Mouse (Mus musculus) heart, adult 2 months (tissue): ENCODE measurements at regions not wholly inside any gene's neighbourhood (a gene's known extent, or its start where the extent isn't known, plus 50 kb on each side); places are given as distances from the start of the nearest gene placed in this dataset.

ENCODE experiments used
- DNase-seq, 2 experiments: peaks; one replicate each; pipeline ENCODE4 v3.0.0; 2021
- H3K27ac ChIP-seq: fragments of 200-600 bp; 2 replicates; pipeline ENCODE4 v1.8.1; 2022
- H3K27me3 ChIP-seq: fragments of 200-500 bp; 2 replicates; pipeline ENCODE4 v1.6.1; 2012; ENCODE audit warnings: mild to moderate bottlenecking, low read length, inconsistent platforms, mixed read lengths; ENCODE audit not compliant: control insufficient read depth, insufficient read depth
- H3K36me3 ChIP-seq: fragments of 200-500 bp; 2 replicates; pipeline ENCODE4 v1.6.1; 2012; ENCODE audit warnings: low read length, inconsistent platforms; ENCODE audit not compliant: control insufficient read depth, insufficient read depth
- H3K4me1 ChIP-seq: fragments of 200-500 bp; 2 replicates; pipeline ENCODE4 v1.6.1; 2011; ENCODE audit warnings: low read length; ENCODE audit not compliant: control insufficient read depth, insufficient read depth
- H3K4me3 ChIP-seq: fragments of 200-600 bp; 2 replicates; pipeline ENCODE4 v1.8.1; 2022
- H3K79me2 ChIP-seq: fragments of 200-500 bp; replicated peaks from 2 replicates; pipeline ENCODE4 v1.6.1; 2012; ENCODE audit warnings: mild to moderate bottlenecking, inconsistent platforms, low read length, moderate library complexity, mixed read lengths; ENCODE audit not compliant: control insufficient read depth, insufficient read depth
- H3K9ac ChIP-seq: fragments of 200-500 bp; 2 replicates; pipeline ENCODE4 v1.6.1; 2012; ENCODE audit warnings: low read depth, mild to moderate bottlenecking, control low read depth, inconsistent platforms, low read length, mixed read lengths
- CTCF ChIP-seq: fragments of 200-600 bp; IDR thresholded peaks from 2 replicates; pipeline ENCODE4 v1.8.1; 2022; ENCODE audit warnings: antibody characterized with exemption, mild to moderate bottlenecking, moderate library complexity
- EP300 ChIP-seq: fragments of 200-500 bp; IDR thresholded peaks from 2 replicates; pipeline ENCODE4 v1.6.1; 2011; ENCODE audit warnings: low read depth, low read length, control low read depth; ENCODE audit not compliant: insufficient read depth
- POLR2A ChIP-seq: fragments of 200-500 bp; IDR thresholded peaks from 2 replicates; pipeline ENCODE4 v1.6.1; 2011; ENCODE audit warnings: mild to moderate bottlenecking, low read depth, low read length, control low read depth; ENCODE audit not compliant: insufficient read depth
- WGBS: fragments of 180-500 bp; shearing (Covaris S2); methylation state at CpG from one replicate; pipeline ENCODE4 v1.1.7; 2018; 5-methylcytosine and 5-hydroxymethylcytosine counted together
- intact Hi-C: fragments of 180-260 bp; cut with DNase I; formaldehyde crosslinking; loops from one replicate; pipeline ENCODE4 v1.15.1; 2025

DNA sequence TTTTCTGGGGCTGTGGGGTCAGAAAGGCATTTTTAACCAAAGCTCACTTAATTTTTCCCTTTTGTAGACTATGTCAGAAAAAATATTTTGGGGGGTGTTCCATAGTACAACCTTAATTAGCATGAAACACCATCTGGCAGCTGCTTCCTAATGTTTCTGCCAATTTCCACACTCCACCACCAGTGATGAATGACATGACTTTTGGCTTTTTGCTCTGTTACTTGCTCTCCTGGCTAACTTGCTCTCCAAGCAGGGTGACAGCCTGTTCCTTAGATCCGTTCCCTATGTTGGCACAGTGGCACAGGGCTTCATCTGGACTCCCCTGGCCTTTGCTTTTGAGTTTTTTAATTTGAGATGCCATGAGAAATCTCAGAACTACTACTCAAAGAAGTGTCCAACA, 648.6 kb downstream of the 1190002N15Rik start:
- H3K9ac ChIP-seq = no peak overlapping the region
- WGBS = 38% methylated on average over 1 of the region's 1 CpGs
- intact Hi-C loops = no loop called here

DNA sequence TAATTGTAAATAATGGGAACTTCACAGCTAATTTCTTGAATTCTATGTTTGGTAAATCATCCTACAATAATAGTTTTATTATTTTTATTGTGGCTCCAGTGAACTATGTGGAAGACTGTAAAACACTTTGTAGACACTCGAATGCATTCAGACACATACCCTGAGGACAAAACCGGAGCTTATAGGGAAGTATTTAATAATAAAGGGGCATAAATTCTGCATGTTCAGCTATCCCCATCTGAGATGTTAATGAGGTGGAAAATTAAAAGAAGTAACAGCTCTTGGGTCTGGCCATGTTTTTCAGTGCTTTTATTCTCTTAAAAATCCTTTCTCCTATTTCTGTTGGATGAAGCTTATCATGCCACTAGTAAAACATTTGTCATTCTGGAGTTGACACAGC, 657.8 kb downstream of the 1190002N15Rik start:
- no peaks in the 10 kb centered on the region for H3K79me2 ChIP-seq
- H3K9ac ChIP-seq = no peak overlapping the region
- TF ChIP-seq CTCF = no peak
- TF ChIP-seq EP300 = no peak
- no peak for TF ChIP-seq POLR2A
- H3K27ac ChIP-seq = no peak overlapping the region
- no peak for DNase-seq
- 69% methylated on average over 2 of the region's 2 CpGs for WGBS
- no peaks in the 10 kb centered on the region for H3K36me3 ChIP-seq
- intact Hi-C loops = no loop called here
- no peaks in the 10 kb centered on the region for H3K27me3 ChIP-seq
- H3K4me3 ChIP-seq = no peak overlapping the region
- no peaks in the 10 kb centered on the region for H3K4me1 ChIP-seq

More for the DNA sequence above, 648.6 kb downstream of the 1190002N15Rik start:
- no peak for DNase-seq
- H3K36me3 ChIP-seq = no peaks in the 10 kb centered on the region
- no peak for TF ChIP-seq CTCF
- no peak for TF ChIP-seq EP300
- no peak for TF ChIP-seq POLR2A
- no peak overlapping the region for H3K27ac ChIP-seq
- H3K4me1 ChIP-seq = no peaks in the 10 kb centered on the region
- no peak overlapping the region for H3K4me3 ChIP-seq
- no peaks in the 10 kb centered on the region for H3K27me3 ChIP-seq
- H3K79me2 ChIP-seq = no peaks in the 10 kb centered on the region

DNA sequence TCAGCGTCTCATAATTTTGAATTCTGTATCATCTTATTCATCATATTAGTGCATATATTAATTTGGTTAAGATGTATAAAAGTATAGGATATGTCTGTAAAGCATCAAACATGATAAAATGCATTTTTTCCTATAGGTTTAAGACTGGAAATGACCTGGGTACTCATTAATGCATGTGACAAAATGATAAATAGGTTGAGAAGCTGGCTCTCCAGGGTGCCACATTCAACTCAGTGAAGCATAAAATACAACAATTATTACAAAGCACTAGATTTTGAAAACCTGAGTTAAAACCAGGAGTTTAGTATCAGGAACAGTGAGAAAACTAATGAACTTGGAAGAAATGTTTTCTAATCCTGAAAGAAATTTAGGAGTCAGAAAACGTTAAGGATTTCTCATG, 658.3 kb downstream of the 1190002N15Rik start:
- TF ChIP-seq CTCF (no peak), POLR2A (no peak), EP300 (no peak)
- WGBS = 79% methylated on average over 2 of the region's 2 CpGs
- intact Hi-C loops = no loop called here

DNA sequence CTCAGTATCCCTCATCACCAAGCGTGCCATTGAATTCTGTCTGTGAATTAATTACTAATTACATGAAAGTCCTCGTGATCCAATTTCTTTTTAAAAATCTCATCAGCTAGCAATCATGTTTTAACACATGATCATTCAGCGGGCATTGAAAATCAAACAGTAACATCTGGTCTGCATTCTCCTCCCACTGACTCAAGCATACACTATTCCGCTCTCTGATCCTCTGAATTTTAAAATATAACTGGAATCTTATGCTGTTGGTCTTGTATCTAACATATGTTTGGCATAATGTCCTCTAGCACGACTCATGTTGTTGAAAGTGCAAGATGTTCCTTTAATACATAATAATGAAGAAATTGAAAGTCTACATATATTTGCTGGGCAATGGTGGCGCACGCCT, 667.1 kb downstream of the 1190002N15Rik start:
- no peak overlapping the region for H3K27ac ChIP-seq
- TF ChIP-seq POLR2A (no peak), EP300 (no peak), CTCF (no peak)
- no peaks in the 10 kb centered on the region for H3K4me1 ChIP-seq
- WGBS = 82% methylated on average over 7 of the region's 7 CpGs
- H3K36me3 ChIP-seq = no peaks in the 10 kb centered on the region
- DNase-seq = no peak
- no peaks in the 10 kb centered on the region for H3K27me3 ChIP-seq
- intact Hi-C loops = no loop called here
- H3K79me2 ChIP-seq = no peaks in the 10 kb centered on the region
- no peak overlapping the region for H3K4me3 ChIP-seq
- H3K9ac ChIP-seq = no peak overlapping the region

More for the DNA sequence above, 658.3 kb downstream of the 1190002N15Rik start:
- no peaks in the 10 kb centered on the region for H3K36me3 ChIP-seq
- H3K79me2 ChIP-seq = no peaks in the 10 kb centered on the region
- H3K4me3 ChIP-seq = no peak overlapping the region
- no peaks in the 10 kb centered on the region for H3K4me1 ChIP-seq
- no peak overlapping the region for H3K9ac ChIP-seq
- no peak overlapping the region for H3K27ac ChIP-seq
- DNase-seq = no peak
- no peaks in the 10 kb centered on the region for H3K27me3 ChIP-seq

DNA sequence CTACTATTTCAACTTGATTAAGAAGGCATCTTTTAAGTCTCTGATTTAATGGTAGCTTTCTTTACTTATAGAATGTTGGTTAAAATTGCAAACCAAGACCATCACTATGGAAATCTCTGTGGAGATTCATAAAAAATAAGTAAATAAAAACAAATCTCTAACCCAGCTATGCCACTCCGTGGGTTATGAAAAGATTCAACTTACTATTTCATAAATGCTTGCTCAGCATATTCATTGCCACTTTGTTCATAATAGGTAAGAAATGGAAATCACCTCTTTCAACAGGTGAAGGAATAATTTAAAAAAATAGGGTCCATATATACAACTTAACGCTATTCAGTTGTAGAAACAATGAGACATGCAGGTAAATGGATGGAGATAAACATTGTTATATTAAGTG, 679.9 kb downstream of the 1190002N15Rik start:
- Histone ChIP-seq H3K27ac (no peak overlapping the region), H3K27me3 (no peaks in the 10 kb centered on the region), H3K79me2 (no peaks in the 10 kb centered on the region), H3K4me1 (no peaks in the 10 kb centered on the region), H3K4me3 (no peak overlapping the region), H3K36me3 (no peaks in the 10 kb centered on the region), H3K9ac (no peak overlapping the region)
- intact Hi-C loops = no loop called here
- 53% methylated on average over 2 of the region's 2 CpGs for WGBS
- no peak for TF ChIP-seq CTCF
- no peak for TF ChIP-seq POLR2A
- TF ChIP-seq EP300 = no peak
- DNase-seq = no peak

DNA sequence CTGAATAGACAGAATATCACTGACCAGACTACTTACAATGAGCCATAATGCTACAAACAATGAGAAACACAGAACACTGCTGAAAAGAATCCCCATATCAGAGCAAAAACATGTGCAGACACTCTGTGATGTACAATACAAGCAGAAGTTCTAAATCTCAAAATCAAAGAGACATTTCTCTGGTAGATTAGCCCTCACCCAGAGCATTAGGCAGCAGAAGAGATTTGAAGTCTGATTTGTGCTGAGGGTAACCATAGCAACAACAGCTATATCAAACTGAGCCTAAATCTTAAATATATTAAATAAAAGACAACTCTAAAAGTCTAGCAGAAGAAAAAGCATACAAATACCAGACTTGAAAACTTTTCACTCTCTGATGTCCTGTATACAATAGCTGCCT, 691.5 kb downstream of the 1190002N15Rik start:
- H3K4me1 ChIP-seq = no peaks in the 10 kb centered on the region
- no peaks in the 10 kb centered on the region for H3K79me2 ChIP-seq
- no peak overlapping the region for H3K27ac ChIP-seq
- H3K36me3 ChIP-seq = no peaks in the 10 kb centered on the region
- no peak for DNase-seq
- intact Hi-C loops = no loop called here
- H3K4me3 ChIP-seq = no peak overlapping the region
- H3K27me3 ChIP-seq = no peaks in the 10 kb centered on the region
- no peak overlapping the region for H3K9ac ChIP-seq
- TF ChIP-seq POLR2A = no peak
- TF ChIP-seq CTCF = no peak
- TF ChIP-seq EP300 = no peak
